Mouse (Mus musculus): ENCODE measurements around the gene Bcl6b. TPM values are rescaled to one million over a fixed set of nuclear protein-coding genes. Genes with fewer than 3 reads are reported as not detected.

The Bcl6b gene
- total RNA-seq, 2 experiments from 2014 or later = 7.1 to 8.6 TPM

DNA sequence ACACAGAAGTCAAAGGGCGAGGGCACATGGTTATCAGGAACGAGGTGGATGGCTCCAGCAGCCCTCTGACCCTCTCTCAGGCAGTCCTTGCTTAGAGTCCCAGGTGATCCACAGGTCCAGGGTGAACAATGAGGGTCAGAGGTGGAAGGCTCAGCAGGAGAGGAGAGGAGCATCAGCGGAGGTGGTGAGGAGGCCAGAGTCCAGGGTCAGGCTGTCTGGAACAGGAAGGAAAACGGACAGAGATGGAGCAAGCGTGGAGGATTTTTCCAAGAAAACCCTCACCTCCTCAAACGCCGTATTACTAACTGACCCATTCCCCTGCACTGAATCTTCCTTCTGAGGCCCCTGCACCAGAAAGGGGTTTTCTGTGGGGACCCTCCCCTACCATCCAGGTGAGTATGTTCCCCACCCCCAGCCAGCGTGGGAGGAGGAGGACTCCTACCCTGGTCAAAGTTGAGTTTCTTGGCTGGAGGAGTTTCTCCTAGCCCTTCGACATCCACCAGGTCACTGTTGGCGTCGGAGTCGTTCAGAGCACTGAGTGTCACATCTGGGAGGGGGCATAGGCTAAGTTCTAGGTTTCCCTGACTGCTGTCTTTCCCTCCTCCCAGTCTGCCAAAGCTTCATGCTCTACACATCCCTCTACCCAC, 5.8 kb upstream of the Bcl6b start:
- DNase-seq (ENCODE audit: extremely low spot score in 1 of 2, low spot score in 2 of 2) = no peak
- intact Hi-C loops (cut with DNase I) = no loop called here

- intact Hi-C loops (cut with DNase I) = no loop called here
- DNase-seq (ENCODE audit: extremely low spot score in 1 of 2, low spot score in 2 of 2) = no peak
These were observed 4.9 kb upstream of the Bcl6b start for GRCm38 (mm10) chr11:70234497-70234896.

GRCm38 (mm10) chr11:70234037-70234436, 4.4 kb upstream of the Bcl6b start:
- intact Hi-C loops (cut with DNase I) = no loop called here
- no peak for DNase-seq (ENCODE audit: extremely low spot score in 1 of 2, low spot score in 2 of 2)

DNA sequence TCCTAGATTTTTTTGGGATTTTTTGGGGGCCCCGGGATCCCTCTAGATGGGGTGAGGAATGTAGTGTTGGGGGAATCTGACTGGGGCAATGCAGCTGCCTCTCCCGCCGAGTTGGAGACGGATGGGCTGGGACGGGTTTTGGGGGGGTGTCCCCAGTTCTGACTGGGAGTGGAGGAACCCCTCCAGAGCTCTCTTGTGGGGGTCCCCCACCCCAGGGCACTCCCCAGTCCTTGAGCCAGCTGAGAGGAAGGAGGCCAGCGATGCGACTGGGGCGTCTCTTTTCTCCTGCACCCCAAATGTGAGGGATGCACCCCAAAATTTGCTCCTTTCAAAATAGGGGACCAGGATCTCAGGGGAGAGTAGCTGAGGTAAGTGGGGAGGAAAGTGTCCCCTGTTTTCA, 3.4 kb upstream of the Bcl6b start:
- peak in 1 of 2 experiments; percentile 57 for DNase-seq (ENCODE audit: extremely low spot score in 1 of 2, low spot score in 2 of 2)
- intact Hi-C loops (cut with DNase I) = no loop called here

DNA sequence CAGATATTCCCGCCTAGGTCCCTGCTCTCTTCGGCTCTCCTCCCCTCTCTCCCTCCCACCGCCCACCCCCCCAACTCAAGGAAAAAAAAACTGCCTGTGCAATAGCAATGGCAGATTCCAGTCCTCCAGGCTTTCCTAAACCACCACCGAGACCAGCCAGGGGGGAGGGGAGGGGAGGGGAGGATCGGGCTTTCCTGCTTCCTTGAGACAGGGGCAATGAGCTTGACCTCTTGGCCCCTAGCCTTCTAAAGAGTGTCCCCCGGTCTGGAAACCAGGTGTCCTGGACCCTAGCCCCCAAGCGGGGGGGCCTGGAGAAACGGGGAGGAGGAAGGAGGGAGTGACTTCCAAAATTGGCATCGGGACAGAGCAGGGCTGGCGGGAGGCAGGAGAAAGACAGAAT, 2.9 kb upstream of the Bcl6b start:
- DNase-seq (ENCODE audit: extremely low spot score in 1 of 2, low spot score in 2 of 2) = peak in 1 of 2 experiments; percentile 76
- intact Hi-C loops (cut with DNase I) = no loop called here

GRCm38 (mm10) chr11:70230239-70230727, 685 bp upstream of the Bcl6b start:
- intact Hi-C loops (cut with DNase I) = no loop called here
- peak in 1 of 2 experiments; percentile 90 for DNase-seq (ENCODE audit: extremely low spot score in 1 of 2, low spot score in 2 of 2)

- intact Hi-C loops (cut with DNase I) = no loop called here
- peak in 1 of 2 experiments; percentile 93 for DNase-seq (ENCODE audit: extremely low spot score in 1 of 2, low spot score in 2 of 2)
These were observed 770 bp downstream of the Bcl6b start for GRCm38 (mm10) chr11:70228828-70229227.

DNA sequence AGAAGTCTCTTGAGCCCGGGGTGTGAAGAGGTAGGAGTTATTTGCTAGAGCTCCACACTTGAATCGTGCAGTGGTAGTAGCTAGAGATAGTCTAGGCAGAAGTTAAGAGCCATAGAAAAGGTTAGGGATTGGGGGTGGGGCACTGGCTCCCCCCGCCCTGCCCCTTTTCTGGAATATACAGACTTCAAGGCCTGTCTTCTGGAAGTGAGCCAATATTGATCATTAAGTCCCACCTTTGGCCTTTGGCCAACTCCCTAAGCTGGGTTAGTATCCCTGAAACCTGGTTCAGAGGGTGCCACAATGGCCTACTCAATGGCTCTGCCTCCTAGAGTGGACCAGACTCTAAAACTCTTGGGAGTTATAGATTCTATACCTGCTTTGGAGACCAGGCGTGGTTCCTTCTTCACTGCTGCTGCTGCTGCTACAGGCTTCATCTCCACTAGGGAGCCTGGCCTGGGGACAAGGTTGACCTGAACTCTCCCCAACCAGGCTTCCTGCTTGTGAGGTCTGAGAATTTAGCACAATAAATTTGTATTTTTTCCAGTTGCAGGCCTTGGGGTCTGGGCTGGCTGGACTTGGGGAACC, 1.8 kb downstream of the Bcl6b start:
- intact Hi-C loops (cut with DNase I) = no loop called here

GRCm38 (mm10) chr11:70227126-70227525, 2.5 kb downstream of the Bcl6b start:
- DNase-seq (ENCODE audit: extremely low spot score in 1 of 2, low spot score in 2 of 2) = peak in 1 of 2 experiments; percentile 33

More for the DNA sequence above, 1.8 kb downstream of the Bcl6b start:
- peak in 1 of 2 experiments; percentile 33 for DNase-seq (ENCODE audit: extremely low spot score in 1 of 2, low spot score in 2 of 2)

GRCm38 (mm10) chr11:70226602-70226890, 3.1 kb downstream of the Bcl6b start:
- DNase-seq (ENCODE audit: extremely low spot score in 1 of 2, low spot score in 2 of 2) = peak in 1 of 2 experiments; percentile 28
- intact Hi-C loops (cut with DNase I) = no loop called here

More at GRCm38 (mm10) chr11:70227126-70227525, 2.5 kb downstream of the Bcl6b start:
- intact Hi-C loops (cut with DNase I) = no loop called here

DNA sequence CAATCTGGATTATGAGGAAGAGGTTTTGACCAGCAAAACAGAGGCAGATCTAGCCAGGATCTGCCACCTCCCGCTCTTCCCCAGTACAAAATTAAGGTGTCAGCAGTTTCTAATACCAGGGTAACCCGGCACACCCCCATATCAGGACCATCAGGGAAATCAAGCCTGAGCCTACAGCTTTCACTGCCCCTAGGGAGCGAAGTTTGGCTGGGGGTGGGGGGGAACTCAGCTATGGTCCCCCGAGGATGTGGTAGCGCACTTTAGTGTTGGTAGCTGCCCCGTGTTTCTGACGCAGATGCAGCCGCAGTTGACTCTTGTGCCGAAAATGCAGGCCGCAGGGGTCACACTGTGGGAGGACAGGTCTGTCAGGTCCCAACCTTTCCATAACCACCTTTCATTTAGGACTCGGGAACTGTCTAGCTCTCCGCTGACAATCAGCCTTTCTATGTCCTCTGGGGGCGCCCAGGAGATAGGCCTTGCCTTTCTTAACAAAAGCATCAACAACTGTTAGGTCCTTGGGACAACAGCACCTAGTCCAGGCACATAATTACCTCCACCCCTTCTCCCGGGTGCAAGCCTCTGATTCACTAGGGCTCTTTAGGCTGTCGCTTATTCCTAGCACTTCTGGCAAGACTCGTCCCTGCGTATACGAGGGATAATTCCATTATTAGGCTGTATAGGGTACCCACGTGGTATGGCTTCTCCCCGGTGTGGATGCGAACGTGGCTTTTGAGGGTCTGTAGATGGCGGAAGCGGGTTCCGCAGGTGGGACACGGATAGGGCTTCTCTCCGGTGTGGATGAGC, 3.6 kb downstream of the Bcl6b start:
- peak in 1 of 2 experiments; percentile 33 for DNase-seq (ENCODE audit: extremely low spot score in 1 of 2, low spot score in 2 of 2)
- intact Hi-C loops (cut with DNase I) = no loop called here

DNA sequence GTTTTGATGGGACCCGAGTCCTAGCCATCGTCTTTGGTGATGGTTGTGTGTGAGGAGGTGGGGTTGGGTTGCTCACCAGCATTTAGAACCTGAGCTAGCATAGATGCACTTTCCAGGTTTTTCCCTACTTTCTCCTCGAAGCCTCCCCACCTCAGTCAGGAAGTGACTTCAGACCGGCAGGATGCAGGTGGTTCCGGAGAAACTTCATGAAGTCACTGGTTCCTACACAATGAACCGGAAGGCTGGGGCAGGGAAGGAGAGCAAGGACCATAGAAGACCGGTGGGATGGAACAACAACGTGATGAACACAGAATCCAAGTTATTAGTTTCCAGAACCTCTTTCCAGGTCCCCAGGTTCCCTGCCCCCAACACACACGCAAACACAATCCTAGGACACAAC, 5.9 kb downstream of the Bcl6b start:
- peak in 1 of 2 experiments; percentile 70 for DNase-seq (ENCODE audit: extremely low spot score in 1 of 2, low spot score in 2 of 2)
- intact Hi-C loops (cut with DNase I) = no loop called here

DNA sequence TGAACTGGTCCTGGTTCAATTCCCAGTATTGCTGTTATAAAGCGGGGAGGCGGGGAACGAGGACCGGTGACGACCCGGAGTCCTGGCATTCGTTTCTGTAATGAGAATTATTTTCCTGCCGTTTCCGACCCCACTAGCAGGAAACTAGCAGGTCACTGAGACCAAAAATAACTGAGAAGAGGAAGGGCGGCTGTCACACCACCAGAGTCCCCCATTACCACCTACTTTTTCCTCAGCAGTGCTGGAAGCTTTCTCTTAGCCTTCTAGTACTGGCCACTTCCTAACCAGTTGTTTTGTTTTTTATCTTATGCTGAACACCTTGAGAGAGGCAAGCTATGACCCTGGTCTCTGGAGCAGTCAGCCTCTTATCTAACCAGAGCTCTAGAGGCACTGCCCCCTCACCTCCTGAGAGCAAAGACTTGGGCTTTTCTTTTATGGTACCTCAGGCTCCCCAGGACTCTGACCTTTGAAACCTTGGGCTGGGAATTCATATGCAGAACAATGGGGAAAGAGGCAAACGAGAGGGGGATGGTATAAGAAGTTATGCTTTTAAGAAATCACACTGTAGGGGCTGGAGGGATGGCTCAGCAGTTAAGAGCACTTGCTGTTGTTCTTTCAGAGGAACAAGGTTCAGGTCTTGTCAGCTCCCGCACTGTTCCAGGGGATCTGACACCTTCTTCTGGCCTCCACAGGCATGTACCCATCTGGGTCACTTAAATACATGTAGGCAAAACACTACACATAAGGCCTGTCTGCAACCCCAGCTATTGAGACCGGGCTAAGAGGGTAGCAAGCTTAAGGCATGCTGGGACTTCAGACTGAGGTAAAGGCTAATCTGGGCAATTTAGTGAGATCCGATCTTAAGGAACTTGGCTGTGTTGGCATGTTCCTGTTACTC, 7.7 kb downstream of the Bcl6b start:
- intact Hi-C loops (cut with DNase I) = no loop called here
- peak in 1 of 2 experiments; percentile 41 for DNase-seq (ENCODE audit: extremely low spot score in 1 of 2, low spot score in 2 of 2)

DNA sequence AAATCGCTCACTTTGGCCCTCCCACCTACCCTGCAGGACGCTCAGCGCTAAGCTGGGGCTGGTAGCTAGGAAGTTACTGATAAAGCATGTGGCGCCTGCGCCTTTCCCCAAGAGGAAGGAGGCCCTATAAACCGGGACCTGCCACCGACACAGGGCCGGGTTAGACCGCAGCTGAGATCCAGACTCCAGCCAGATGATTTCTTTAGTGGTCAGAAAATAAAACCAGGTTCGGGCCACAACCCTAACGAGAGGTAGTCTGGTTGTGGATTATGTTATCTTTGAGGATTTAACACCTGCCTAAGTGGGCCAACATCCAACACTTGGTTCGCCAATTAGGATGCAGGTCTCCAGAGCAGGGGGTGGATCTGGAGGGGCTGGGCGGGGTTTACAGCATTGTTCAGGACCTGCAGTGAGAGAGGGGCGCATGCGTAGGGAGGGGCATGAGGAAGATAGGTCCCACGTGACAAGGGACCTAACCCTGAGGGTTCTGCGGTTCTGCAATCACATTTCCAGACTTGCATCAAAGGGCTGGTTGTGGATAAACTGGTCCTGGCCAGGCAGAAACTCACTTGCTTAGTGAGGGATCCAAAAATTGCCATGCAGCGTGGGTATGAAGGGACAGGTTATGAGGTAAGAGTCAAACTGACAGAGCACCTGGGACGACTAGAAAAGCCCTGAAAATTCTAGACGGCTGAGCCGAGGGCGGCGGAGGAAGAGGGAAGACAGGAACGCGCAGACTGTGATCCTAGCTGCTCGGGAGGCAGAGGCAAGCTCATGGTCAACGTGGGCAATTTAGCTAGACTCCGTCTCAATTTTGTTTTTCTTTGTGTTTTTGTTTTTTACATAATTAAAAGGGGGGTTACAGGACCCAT, 8.6 kb downstream of the Bcl6b start, which contains the start of gene Slc16a13:
Gene Slc16a13 (minus strand): TSS at position 334 of the 872 bp plus-strand sequence.
- intact Hi-C loops (cut with DNase I) = no loop called here
- peak; percentile 95 to 98 for DNase-seq (ENCODE audit: extremely low spot score in 1 of 2, low spot score in 2 of 2)

- DNase-seq (ENCODE audit: extremely low spot score in 1 of 2, low spot score in 2 of 2) = peak in 1 of 2 experiments; percentile 63
- intact Hi-C loops (cut with DNase I) = no loop called here
These were observed 9.3 kb downstream of the Bcl6b start for GRCm38 (mm10) chr11:70220323-70220722.

DNA sequence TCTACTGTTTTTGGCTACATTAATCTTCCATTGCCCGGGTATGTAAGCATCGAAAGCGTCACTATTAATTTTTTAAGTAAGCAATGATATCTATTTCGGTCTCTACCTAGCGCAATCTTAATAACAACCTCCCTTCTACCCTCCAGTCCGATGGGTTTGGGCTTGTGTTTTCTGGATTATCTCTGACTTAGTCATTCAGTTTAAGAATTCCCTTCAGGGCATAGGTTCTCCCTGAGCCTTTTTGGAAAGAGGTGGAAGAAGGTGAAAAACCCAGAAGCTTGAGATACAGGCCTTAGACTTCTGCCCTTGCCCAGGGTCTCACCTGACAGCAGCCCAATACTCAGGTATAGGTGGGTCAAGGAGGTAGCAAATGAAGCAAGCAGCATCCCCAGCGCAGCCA, 9.7 kb downstream of the Bcl6b start:
- intact Hi-C loops (cut with DNase I) = loop anchor here (10.0 kb wide), 1 partner anchor 285 kb away; the partner anchor contains the start of gene Ybx2
- DNase-seq (ENCODE audit: extremely low spot score in 1 of 2, low spot score in 2 of 2) = no peak

DNA sequence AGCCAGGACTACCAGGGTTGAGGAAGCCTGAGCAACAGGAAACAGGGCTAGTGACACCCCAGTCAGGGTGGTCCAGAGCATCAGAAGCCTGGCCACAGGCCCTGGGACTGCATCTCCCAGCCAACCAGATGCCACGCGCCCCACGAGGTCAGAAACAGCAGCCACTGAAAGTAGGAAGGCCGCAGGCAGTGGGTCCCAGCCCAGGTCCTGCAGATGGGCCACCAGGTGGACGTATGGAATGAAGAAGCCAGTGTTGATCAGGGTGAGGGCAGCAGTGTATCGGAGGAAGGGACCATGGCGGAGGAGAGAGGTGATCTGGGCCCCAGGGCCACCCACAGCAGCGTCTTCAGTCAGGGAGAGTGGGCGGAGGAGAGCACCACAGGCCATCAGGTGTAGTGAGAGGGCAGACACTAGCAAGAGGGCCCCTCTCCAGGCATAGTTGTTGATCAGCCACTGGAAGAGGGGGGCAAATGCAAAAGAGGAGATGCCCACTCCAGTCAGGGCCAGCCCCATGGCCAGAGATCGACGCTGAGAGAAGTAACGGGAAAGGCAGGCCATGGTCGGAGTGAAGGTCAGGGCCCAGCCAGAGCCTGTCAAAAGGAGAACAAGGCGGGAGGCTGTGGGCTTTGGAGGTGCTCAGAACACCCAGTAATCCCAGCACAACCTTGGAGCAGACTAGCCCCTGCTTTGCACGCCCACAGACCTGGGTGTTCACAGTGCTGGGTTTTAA, 10.7 kb downstream of the Bcl6b start:
- intact Hi-C loops (cut with DNase I) = loop anchor here (10.0 kb wide), 1 partner anchor 284 kb away; the partner anchor contains the start of gene Ybx2
- no peak for DNase-seq (ENCODE audit: extremely low spot score in 1 of 2, low spot score in 2 of 2)
